Mouse (Mus musculus) left cerebral cortex, postnatal 4 days (tissue): ENCODE data around the gene Cisd3. TPM values are rescaled to one million over a fixed set of nuclear protein-coding genes. Genes with fewer than 3 reads are reported as not detected.
"Not testable (repeated sequence)": the region's sequence is repeated elsewhere in the genome, so short reads cannot be mapped to it uniquely, and the experiment has no call there.

Source experiments
- DNase-seq: peaks from one replicate; pipeline ENCODE4 v3.0.0-alpha.2; 2022
- intact Hi-C: fragments of 180-260 bp; cut with DNase I; formaldehyde crosslinking; loops from one replicate; pipeline ENCODE4 v1.15.1; 2025
- total RNA-seq, 2 experiments: library from RNA; stranded (reverse); gene quantifications; 2 replicates each; pipeline ENCODE4 v1.2.3; 2021

The Cisd3 gene
- 10 to 100 TPM; 25.8 to 28.5 TPM for total RNA-seq

DNA sequence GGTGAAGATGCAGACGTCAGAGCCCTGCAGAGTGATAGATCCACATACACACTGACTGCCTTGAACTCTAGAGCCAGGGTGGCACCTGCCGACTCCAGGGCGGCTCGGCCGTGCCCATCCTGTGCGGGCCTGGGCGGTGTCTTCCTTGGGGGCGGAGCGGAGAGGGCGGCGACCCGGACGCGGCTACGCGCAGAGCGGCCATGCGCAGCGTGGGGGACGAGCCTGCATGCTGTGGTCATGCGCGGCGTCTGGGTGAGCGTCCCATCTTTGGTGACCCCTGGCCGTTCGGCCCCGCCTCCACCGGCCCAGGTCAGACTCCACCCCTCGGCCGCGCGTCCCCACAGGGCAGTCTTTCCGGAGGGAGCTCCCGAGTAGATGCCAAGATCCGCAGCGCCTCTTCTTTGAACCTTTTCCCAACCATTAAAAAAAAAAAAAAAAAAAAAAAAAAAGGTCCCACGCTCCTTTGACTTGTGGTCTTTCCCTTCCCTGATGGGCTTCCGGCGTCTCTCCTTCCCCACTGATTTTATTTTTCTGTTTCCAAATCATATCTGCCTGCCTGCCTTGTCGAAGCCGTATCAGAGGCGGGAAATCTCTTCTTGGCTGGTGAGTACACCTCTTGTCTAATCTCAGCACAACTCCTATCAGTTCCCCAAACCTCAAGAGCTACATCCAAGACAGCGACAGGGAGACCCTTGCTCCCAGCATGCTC is at the start of gene Cisd3:
Gene Cisd3 (plus strand): TSS at position 214 of the 709 bp plus-strand sequence.
- intact Hi-C loops = loop anchor here (5.0 to 10.0 kb wide), 3 partner anchors 33 to 151 kb away; no protein-coding TSS in a partner anchor
- peak; percentile 73 for DNase-seq

DNA sequence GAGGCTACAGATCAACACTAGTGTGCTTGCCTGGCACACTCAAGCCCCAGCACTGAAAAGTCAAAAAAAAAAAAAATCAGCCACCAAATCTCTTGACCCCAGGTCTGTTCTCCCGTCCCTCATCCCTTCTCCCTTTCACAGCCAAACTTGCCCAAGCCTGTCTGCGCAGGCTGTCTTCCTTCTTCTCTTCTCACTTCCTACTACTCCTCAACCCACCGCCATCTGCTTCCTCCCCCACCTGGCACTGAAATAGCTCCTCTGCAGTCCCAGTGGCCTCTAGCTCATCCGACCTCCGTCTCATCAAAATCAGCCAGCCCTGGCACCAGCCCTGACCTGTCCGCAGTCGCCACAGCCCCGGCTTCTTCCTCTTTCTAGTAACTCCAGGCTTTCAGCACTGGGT is 44.0 kb upstream of the Cisd3 start:
- intact Hi-C loops = no loop called here
- peak; percentile 55 for DNase-seq

DNA sequence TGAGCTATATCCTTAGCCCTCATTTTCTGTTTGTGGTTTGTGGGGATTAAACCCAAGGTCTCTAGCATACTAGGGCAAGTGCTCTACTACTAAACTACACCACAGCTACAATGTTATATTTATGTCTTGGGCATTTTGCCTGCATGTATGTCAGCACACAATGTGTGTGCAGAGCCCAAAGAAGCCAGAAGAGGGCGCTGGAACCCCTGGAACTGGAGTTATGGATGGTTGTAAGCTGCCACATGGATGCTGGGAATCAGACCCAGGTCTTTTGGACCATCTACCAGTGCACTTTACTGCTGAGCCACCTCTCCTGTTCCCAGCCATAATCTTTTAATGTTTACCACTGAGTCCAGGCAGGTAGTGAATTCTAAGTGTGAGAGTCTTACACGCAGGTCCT is 42.9 kb upstream of the Cisd3 start:
- intact Hi-C loops = no loop called here
- no peak for DNase-seq

DNA sequence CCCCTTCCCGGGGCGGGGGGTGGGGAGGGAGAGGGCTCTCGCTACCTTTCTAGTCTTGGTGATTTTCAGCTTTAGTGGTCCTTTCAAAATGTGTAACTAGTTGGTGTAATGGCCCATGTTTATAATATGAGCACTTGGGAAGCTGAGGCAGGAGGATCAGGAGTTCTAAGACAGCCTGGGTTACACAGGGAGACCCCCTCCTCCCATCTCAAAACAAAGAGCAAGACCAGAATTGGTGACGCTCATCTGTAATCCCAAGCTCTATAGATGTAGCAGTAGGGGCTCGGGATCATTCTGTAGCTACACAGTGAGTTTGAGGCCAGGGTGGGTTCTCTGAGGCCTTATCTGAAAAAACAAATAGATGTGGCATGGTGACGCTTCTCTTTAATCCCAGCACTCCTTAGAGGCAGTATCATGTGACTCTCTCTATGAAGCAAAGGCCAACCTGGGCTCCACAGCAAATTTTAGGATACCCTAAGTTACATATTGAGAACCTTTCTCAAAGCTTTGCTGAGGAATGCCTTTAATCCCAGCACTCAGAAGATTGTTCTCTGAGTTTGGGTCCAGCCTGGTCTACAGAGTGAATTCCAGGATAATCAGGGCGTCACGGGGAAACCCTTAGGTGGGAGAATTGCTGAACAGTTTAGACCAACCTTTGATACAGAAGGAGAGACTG is 42.1 kb upstream of the Cisd3 start:
- no peak for DNase-seq
- intact Hi-C loops = no loop called here

DNA sequence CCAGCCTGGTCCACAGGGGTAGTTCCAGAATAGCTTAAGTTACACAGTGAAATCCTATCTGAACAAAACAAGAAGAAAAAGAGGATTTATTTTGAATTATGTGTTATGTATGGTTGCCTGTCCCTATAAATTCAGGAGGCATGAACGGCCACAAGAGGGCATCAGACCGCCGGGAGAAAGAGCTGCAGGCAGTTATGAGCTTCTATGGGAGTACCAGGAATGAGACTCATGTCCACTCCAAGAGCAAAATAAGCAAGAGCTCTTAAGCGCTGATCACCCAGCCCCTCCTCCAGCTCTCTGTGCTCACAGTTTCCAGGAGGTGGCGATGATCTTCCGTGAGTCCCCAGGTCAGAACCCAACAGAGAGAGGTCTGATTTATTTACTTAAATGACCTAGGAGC is 40.8 kb upstream of the Cisd3 start:
- DNase-seq = peak; percentile 74
- intact Hi-C loops = no loop called here

DNA sequence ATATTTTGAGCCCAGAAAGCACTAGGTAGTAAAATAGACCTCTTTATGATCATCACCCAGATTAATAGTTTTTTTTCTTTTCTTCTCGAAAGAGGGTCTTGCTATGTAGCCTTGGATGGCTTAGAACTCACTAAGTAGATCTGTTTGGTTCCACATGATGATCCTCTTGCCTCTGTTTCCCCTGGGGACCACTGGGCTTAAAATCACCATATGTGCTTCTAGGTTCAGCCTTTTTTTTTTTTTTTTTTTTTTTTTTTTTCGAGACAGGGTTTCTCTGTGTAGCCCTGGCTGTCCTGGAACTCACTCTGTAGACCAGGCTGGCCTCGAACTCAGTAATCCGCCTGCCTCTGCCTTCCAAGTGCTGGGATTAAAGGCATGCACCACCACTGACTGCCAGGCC is 37.1 kb upstream of the Cisd3 start:
- intact Hi-C loops, DNase-seq: not testable (repeated sequence)

DNA sequence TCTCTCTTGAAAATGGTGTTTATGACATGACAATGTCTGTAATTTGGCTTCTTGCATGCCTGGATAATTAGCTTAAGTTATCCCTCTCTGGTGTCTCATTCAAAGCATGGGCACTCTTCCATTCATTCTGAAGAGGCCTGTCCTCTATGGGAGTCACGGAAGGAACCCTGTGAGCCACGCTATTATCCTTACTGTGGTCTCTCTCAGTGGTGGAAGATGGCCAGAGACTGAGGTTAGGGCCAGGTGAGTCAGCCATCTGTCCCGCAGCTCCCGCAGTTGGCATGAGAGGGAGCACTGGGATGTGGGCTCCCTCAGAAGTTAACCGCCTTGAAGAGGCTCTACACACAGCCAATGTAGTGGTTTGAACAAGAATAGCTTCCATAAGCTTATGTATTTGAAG is 35.3 kb upstream of the Cisd3 start:
- DNase-seq = no peak
- intact Hi-C loops = loop anchor here (5.0 kb wide), 1 partner anchor 37 kb away; the partner anchor contains the start of gene Cisd3

DNA sequence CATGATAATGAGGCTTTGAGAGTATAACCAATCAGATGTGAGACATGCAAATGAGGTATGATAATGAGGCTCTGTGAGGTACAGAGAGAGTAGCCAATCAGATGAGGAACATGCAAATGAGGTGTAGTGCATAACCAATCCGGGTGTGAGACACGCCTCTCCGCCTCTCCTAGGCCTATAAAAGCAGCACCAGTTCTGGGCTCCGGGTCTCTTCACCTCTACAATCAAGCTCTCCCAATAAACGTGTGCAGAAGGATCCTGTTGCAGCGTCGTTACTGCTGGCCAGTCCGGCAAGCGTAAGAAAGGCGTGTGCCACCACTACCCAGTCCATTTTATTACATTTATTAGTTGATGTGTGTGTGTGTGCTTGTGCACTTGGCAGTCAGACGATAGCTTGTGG is 32.2 kb upstream of the Cisd3 start:
- intact Hi-C loops = loop anchor here (5.0 kb wide), 1 partner anchor 34 kb away; the partner anchor contains the start of gene Cisd3
- DNase-seq = not testable (repeated sequence)

DNA sequence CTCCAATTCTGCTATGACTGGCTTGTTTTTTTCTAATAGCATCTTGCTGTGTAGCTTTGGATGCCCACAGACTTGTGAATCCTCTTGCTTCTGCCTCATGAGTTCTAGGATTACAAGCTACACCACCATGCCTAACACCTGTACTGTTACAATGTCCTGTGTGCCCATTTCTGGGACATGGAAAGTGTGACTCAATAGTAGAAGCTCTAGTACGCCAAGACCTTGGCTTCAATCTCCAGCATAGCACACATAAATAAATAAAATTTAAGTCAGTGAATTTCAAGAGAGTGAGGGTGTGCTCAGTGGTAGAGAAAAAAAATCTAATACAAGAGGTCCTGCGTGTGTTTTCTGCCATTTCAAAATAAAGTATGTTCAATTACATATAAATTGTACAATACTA is 31.4 kb upstream of the Cisd3 start:
- intact Hi-C loops = loop anchor here (5.0 kb wide), 1 partner anchor 33 kb away; the partner anchor contains the start of gene Cisd3
- DNase-seq = no peak

DNA sequence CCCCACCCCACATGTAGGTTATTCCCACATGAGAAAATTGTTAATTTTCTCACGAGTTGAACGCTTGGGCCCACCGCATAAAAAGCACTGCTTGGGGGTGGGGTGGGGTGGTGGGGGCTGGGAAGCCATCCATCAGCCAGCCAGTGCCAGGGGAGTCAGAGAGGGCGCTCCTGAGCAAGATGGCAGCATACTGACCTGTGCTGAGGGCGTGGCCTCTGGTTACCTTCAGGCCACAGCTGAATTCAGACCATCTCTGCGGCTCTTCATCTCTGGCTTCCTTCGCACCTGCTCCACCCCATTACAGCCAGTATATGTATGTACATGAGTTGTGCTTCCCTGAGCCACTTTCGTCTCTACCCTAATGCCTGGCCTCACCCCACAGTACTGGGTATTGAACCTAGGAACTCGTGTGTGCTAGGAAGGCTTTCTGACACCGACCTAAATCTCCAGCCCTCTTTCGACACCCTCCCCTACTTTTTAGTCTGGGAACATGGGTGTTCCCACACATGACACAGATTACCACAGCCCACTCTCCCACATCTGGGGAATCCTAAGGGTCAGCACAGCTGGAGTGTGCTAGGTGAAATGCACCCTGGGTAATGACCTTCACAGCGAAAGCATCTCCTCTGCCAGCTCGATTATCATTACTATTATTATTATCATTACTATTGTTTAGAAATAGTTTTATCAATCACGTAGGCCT is 29.2 kb upstream of the Cisd3 start:
- intact Hi-C loops = no loop called here
- no peak for DNase-seq

DNA sequence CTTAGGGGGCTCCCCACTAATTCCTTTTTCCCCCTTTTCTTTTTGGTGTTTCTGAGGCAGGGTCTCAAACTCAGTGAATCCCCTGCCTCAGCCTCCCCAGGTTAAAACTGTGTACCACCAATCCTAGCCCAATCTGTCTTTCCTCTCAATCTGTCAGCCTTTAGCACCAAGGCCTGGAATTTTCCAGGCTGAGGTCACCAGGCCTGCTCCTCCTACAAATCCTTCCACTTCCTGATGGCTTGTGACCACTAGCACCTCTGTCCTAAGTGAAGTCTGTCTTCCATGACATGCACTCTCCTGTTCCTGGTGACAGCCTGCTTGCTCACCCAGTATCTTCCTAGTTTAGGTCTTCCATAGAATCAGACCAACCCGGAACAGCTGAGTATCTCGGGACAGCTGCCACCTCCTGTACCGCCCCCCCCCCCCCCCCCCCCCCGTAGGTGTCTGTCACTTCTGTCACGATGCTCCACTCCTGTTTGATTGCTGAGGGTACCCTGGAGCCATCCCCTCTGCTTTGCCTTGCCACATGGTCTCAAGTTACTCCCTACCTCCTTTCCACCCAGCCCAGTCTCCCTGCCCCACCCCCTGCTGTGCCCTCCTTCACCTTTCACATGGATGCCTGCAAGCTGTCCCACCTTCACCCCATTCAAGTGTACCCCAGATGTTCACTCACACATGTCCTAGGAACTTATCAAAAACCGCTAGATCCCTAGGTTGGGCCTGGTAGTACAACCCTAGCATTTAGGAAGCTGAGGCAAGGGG is 28.3 kb upstream of the Cisd3 start:
- no peak for DNase-seq
- intact Hi-C loops = no loop called here

DNA sequence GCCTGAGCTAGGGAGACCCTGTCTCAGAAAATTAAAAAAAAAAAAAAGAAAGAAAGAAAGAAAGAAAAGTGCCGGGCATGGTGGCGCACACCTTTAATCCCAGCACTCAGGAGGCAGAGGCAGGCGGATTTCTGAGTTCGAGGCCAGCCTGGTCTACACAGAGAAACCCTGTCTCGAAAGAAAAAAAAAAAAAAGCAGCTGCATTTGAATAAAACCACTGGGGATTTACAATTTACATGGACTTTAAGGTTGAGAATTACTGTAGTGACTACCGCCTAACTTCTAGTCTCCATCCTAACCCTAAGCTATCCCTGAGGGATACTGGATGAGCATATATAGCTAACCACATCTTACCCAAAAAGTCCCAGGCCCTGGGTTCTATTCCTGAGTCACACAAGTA is 27.7 kb upstream of the Cisd3 start:
- intact Hi-C loops, DNase-seq: not testable (repeated sequence)

DNA sequence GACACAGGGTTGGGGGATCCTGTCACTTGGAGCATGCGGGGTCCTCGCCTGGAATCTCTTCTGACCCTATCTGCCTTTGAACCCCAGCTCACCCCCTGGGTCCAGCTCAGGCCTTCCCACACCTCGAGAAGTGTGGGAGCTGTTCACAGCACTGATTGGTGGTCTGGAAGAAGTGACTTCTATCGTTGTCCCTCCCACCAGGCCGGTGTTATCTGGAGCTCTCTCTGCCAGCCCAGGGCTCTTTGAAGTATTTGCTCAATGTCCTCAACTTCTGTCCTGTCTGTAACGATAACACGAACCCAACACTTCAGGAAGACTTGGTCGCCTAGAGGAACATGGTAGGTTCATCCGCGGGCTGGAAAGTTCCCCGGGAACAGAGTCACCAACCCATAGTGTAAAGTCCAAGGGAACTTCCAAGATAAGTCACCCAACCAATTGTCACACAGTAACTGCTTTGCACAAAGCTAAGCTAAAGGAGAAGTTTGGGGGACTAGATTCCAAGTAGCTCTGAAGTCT is 26.8 kb upstream of the Cisd3 start:
- DNase-seq = no peak
- intact Hi-C loops = no loop called here

DNA sequence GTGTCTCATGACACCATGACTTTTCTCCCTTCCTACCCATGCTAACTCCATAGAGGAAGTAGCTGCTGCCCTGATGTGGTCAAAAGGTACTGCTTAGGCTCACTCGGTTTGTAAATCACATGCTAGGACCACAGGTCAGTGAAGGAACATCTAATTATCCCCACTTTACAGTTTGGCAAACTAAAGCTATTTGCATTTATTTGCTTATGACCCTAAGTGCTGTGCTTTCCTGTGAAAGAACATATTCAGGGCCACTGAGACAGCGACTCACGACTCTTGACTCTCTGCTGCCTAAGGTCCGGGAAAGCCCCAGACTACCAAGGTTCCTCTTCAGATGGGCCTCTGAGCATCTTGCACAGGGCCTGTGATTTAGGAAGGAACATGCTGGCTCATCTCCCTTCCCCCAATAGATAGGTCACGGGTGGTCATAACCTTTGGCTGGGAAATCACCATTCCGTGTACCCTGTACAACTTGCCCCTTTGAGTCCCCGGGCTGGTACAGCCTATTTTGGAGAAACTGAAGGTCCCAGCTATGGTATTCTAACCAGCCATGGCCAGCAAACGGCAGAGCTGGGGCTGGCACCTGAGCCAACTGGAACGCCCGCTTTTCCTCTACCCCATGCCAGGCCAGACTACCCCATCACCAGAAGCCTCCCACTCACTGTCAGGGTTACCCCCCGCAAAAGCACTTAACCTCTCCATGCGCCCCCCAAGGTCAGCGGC is 26.2 kb upstream of the Cisd3 start:
- DNase-seq = no peak
- intact Hi-C loops = no loop called here

DNA sequence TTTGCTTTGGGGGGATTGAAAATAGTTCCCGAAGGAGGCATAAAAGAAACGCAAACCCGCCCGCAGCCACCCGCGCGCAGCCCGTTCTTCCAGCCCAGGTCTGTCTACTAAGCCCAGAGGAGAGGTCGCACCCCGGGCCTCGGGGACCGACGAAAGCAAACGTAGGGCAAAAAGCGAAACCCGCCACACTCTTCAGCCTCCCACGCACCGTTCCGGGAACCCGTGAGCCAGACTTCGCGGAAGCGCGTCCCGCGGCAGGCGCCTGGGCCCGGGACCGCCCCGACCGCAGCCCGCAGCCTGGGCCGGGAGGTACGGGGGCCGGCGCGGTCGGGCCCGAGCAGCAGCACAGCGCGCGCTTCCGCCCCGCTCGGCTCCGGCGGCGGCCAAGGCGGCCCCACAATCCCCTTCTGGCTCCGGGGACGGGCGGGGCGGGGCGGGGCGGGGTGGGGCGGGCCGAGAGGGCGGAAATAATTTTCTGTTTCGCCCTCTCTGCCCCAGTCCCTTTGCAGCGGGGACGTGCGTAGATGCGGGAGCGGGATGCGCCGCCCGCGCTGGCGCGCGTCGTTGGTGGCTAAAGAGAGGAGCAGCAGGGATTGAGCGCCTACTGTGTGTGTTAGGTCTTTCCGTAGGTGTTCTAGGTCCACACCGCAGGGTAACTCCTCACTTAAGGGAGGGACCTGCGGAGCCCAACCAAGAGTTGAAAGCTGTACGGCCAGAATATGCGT is 25.5 kb upstream of the Cisd3 start:
- intact Hi-C loops = loop anchor here (5.0 kb wide), 1 partner anchor 37 kb away; no protein-coding TSS in a partner anchor
- DNase-seq = peak; percentile 72

DNA sequence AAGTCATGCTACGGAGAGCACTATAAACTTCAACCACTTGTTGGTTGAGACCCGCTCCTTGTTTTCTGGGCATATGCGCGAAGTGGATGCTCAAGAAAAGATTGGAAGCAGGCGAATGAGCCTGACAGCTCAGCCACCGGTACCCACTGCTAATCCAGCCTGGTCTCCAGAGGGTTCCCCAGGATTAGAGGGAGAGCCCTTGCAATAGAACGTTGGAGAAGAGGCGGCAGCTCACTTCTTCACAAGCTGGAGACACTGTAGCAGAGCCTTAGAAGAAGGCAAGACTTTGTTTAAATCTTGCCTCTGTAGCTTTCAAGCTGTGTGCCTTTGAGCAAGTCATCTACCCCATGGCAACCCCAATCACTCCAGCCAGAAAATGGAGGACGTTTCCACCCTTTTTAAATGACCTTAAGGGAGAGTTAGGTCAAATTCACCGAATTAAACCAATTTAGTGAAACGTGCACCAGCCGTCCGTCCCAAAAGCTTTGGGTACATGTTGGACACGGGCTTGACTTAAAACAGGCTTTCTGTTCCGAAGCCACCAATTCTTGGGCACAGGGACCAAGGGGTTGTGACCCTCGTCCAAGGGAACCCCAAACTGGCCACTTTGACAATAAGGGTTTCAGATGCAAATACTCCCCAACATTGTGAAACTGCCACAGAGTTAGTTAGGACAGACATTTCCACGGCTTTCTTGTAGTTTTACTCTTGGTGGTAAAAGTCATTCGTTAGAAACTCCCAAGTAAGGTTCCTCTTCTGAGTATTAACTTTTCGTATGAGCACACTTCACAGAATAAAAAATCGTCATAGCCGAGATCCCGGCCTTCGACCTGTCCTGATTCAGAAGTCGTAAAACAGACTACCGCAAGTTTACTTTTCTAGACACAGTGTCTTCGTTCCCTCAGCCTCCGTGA is 24.6 kb upstream of the Cisd3 start:
- intact Hi-C loops = loop anchor here (5.0 kb wide), 1 partner anchor 36 kb away; no protein-coding TSS in a partner anchor
- no peak for DNase-seq

DNA sequence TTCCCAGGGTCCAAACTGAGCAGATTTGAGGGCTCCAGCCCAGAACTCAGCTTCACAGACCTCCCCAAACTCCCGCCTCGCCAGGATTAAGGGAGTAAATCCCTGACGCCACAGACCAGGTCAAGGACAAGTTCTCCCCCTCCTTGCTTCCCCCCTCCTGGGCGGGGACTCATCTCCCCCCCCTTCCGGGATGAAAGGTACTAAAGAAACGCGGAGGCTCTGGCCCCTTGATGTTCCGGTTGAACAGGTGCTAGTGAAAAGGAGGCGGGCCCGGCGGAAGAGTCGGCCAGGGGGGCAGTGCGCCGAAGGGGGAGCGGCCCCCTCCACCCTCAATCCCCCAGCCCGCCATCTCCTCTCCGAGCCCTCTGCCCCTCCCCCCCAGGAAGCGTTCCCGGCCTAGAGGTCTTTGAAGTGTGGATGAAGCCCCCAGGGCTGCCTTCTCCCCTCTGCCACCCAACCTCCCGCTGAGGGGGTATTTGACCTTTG is 23.9 kb upstream of the Cisd3 start:
- no peak for DNase-seq
- intact Hi-C loops = loop anchor here (5.0 kb wide), 1 partner anchor 36 kb away; no protein-coding TSS in a partner anchor
